Mouse (Mus musculus): ENCODE measurements around the gene Efcab11.

- no peak for TF ChIP-seq CTCF (IDR thresholded peaks at IDR 0.05 in 2 of 3, conservative IDR thresholded peaks at IDR 0.05 in 1 of 3; ENCODE audit: control insufficient read depth in 1 of 3, insufficient read depth in 1 of 3, low read depth in 2 of 3, low read length in 3 of 3, poor library complexity in 1 of 3, severe bottlenecking in 1 of 3)
- no peak for TF ChIP-seq CHD1 (IDR thresholded peaks at IDR 0.05; ENCODE audit: low read depth, low read length)
- TF ChIP-seq E2F4 (IDR thresholded peaks at IDR 0.05; ENCODE audit: borderline replicate concordance, low read depth, low read length): no peak
These were observed 160.4 kb downstream of the Efcab11 start for GRCm38 (mm10) chr12:99723791-99724190.
